Mouse (Mus musculus) ES-Bruce4 (cell line): ENCODE results near the gene Ankrd12.

ENCODE experiments used
- CTCF ChIP-seq: IDR thresholded peaks from one replicate; pipeline ENCODE4 v1.8.1; 2011; ENCODE audit warnings: low read depth, low read length
- POLR2A ChIP-seq: IDR thresholded peaks from one replicate; pipeline ENCODE4 v1.8.1; 2011; ENCODE audit warnings: low read length; ENCODE audit not compliant: insufficient read depth

DNA sequence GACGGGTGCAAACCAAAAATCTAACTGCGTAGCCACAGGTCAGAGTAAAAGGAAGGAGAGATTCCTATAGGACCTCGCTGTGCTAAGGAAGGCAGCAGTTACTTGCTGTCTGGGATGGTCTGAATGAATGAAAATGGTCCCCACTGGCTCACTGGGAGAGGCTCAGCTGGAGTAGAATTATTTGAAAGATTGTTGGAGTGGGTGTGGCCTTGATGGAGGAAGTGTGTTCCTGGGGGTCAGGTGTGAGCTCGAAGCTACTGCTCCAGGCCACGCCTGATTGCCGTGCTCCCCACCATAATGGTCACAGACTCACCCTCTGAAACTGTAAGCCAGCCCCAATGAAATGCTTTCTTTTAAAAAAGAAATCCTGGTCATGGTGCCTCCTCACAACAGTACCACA lies 135.6 kb downstream of the Ankrd12 start:
- no peak for TF ChIP-seq POLR2A
- no peak for TF ChIP-seq CTCF
